Mouse (Mus musculus) heart, embryonic 14.5 days (tissue): ENCODE results near the gene Diras1. TPM values are rescaled to one million over a fixed set of nuclear protein-coding genes. Genes with fewer than 3 reads are reported as not detected.

Experiments used
- ATAC-seq: fragments of 200-750 bp; cut with Nextera tagmentation; 2 replicates; pipeline ENCODE4 v1.8.0; 2017; ENCODE audit warnings: low read depth, moderate TSS enrichment; ENCODE audit not compliant: insufficient number of reproducible peaks, insufficient read depth, low FRiP score
- H3K27ac ChIP-seq, 2 experiments: fragments of 200-500 bp in 1 of 2; fragments of 300-500 bp in 1 of 2; sonication (generic) in 1 of 2; replicated peaks in 1 of 2; 2 replicates each; pipeline ENCODE4 v1.5.1; 2012 to 2014; ENCODE audit warnings: low read depth in 2 of 2, low read length in 2 of 2, control low read depth in 1 of 2, mild to moderate bottlenecking in 1 of 2, mixed read lengths in 1 of 2; ENCODE audit not compliant: control insufficient read depth in 1 of 2, insufficient read depth in 1 of 2
- H3K27me3 ChIP-seq: fragments of 300-500 bp; sonication (generic); 2 replicates; pipeline ENCODE4 v1.6.1; 2014; ENCODE audit warnings: mild to moderate bottlenecking, low read length, control low read depth; ENCODE audit not compliant: control insufficient read depth, insufficient read depth
- H3K36me3 ChIP-seq: fragments of 300-500 bp; sonication (generic); 2 replicates; pipeline ENCODE4 v1.6.1; 2014; ENCODE audit warnings: mild to moderate bottlenecking, control low read depth, low read length, mixed read lengths; ENCODE audit not compliant: control insufficient read depth, insufficient read depth
- H3K4me1 ChIP-seq, 2 experiments: fragments of 200-500 bp in 1 of 2; fragments of 300-500 bp in 1 of 2; sonication (generic) in 1 of 2; 2 replicates each; pipeline ENCODE4 v1.6.1; 2012 to 2014; ENCODE audit warnings: low read length in 2 of 2, control low read depth in 1 of 2, mixed read lengths in 1 of 2; ENCODE audit not compliant: control insufficient read depth in 2 of 2, insufficient read depth in 2 of 2
- H3K4me2 ChIP-seq: fragments of 300-500 bp; sonication (generic); 2 replicates; pipeline ENCODE4 v1.6.1; 2014; ENCODE audit warnings: mild to moderate bottlenecking, low read length
- H3K4me3 ChIP-seq, 2 experiments: fragments of 200-500 bp in 1 of 2; fragments of 300-500 bp in 1 of 2; sonication (generic) in 1 of 2; 2 replicates each; pipeline ENCODE4 v1.5.1; 2012 to 2014; ENCODE audit warnings: low read length in 2 of 2, mild to moderate bottlenecking in 2 of 2, control low read depth in 1 of 2, low read depth in 1 of 2, moderate library complexity in 1 of 2; ENCODE audit not compliant: control insufficient read depth in 1 of 2, insufficient read depth in 1 of 2
- H3K9ac ChIP-seq: fragments of 300-500 bp; sonication (generic); 2 replicates; pipeline ENCODE4 v1.6.1; 2014; ENCODE audit warnings: mild to moderate bottlenecking, low read length
- H3K9me3 ChIP-seq: fragments of 300-500 bp; sonication (generic); 2 replicates; pipeline ENCODE4 v1.6.1; 2016; ENCODE audit warnings: low read length, control low read depth; ENCODE audit not compliant: control insufficient read depth
- WGBS: fragments of 180-500 bp; shearing (Covaris S2); extraction: QIAGEN DNeasy Blood & Tissue Kit; methylation state at CpG from one replicate; pipeline ENCODE4 v1.1.7; 2014; 5-methylcytosine and 5-hydroxymethylcytosine counted together
- polyA plus RNA-seq: library from polyadenylated mRNA; unstranded; fragments of >200 nt; fragmentation: Nextera tagmentation; extraction: Ambion mirVana; gene quantifications from 2 replicates; pipeline ENCODE4 v1.2.1, GENCODE M21; 2014

Gene Diras1
- polyA plus RNA-seq, 1 experiment from 2014 or later = not detected

GRCm38 (mm10) chr10:81028219-81028618 lies 2.8 kb upstream of the Diras1 start:
- Histone ChIP-seq H3K36me3 (peaks cover 29% of the 10 kb centered on the region), H3K4me2 (no peak overlapping the region), H3K4me1 (peaks cover 4 to 12% of the 10 kb centered on the region in 2 experiments; a peak in 3 of 4 replicates), H3K4me3 (no peak overlapping the region), H3K27me3 (peaks cover 28% of the 10 kb centered on the region), H3K9ac (no peak overlapping the region), H3K9me3 (no peaks in the 10 kb centered on the region), H3K27ac (no peak overlapping the region)
- no peak for ATAC-seq

- WGBS = 38% methylated on average over 4 of the region's 4 CpGs
- Histone ChIP-seq H3K4me3 (no peak overlapping the region), H3K4me1 (peaks cover 4 to 12% of the 10 kb centered on the region in 2 experiments; a peak in 3 of 4 replicates), H3K9me3 (no peaks in the 10 kb centered on the region), H3K4me2 (no peak overlapping the region), H3K36me3 (peaks cover 20% of the 10 kb centered on the region), H3K9ac (no peak overlapping the region; the same call in 1 of the 2 replicates), H3K27me3 (peaks cover 34% of the 10 kb centered on the region), H3K27ac (no peak overlapping the region; a peak in 1 of 4 replicates)
- ATAC-seq = no peak
These were observed 1.9 kb upstream of the Diras1 start for GRCm38 (mm10) chr10:81027331-81027730.

GRCm38 (mm10) chr10:81026857-81027256 lies 1.4 kb upstream of the Diras1 start:
- H3K4me2 ChIP-seq = no peak overlapping the region
- WGBS = 90% methylated on average over 5 of the region's 5 CpGs
- no peaks in the 10 kb centered on the region for H3K9me3 ChIP-seq
- H3K9ac ChIP-seq = no peak overlapping the region
- H3K27ac ChIP-seq = no peak overlapping the region; a peak in 1 of 4 replicates
- H3K36me3 ChIP-seq = peaks cover 16% of the 10 kb centered on the region
- ATAC-seq = no peak
- no peak overlapping the region for H3K4me3 ChIP-seq
- H3K4me1 ChIP-seq = peaks cover 4 to 12% of the 10 kb centered on the region in 2 experiments; a peak in 3 of 4 replicates
- H3K27me3 ChIP-seq = peaks cover 39% of the 10 kb centered on the region

GRCm38 (mm10) chr10:81025047-81025621 lies 328 bp downstream of the Diras1 start:
- WGBS = under 1% methylated on average over 36 of the region's 43 CpGs
- Histone ChIP-seq H3K36me3 (0 out of 2 replicates have a peak, but pooled peaks cover under 1% of the 10 kb centered on the region), H3K4me3 (peak overlapping the region in 1 of 2 experiments; percentile 16; a peak in 1 of 4 replicates), H3K9ac (no peak overlapping the region), H3K27me3 (peaks cover 45% of the 10 kb centered on the region), H3K9me3 (no peaks in the 10 kb centered on the region), H3K4me1 (peaks cover 4 to 12% of the 10 kb centered on the region in 2 experiments; a peak in 3 of 4 replicates), H3K27ac (no peak overlapping the region), H3K4me2 (peak overlapping the region; percentile 49)
- no peak for ATAC-seq

- no peak for ATAC-seq
- H3K4me3 ChIP-seq = no peak overlapping the region
- no peaks in the 10 kb centered on the region for H3K36me3 ChIP-seq
- H3K27ac ChIP-seq = no peak overlapping the region
- WGBS = 63% methylated on average over 5 of the region's 5 CpGs
- no peak overlapping the region for H3K4me2 ChIP-seq
- no peaks in the 10 kb centered on the region for H3K9me3 ChIP-seq
- H3K27me3 ChIP-seq = peaks cover 45% of the 10 kb centered on the region
- H3K9ac ChIP-seq = no peak overlapping the region
- H3K4me1 ChIP-seq = peaks cover 4 to 12% of the 10 kb centered on the region in 2 experiments; a peak in 3 of 4 replicates
These were observed 1.0 kb downstream of the Diras1 start for GRCm38 (mm10) chr10:81024346-81024937.

GRCm38 (mm10) chr10:81022744-81023143 lies 2.7 kb downstream of the Diras1 start:
- H3K36me3 ChIP-seq = no peaks in the 10 kb centered on the region
- H3K27me3 ChIP-seq = peaks cover 45% of the 10 kb centered on the region
- peaks cover 4 to 12% of the 10 kb centered on the region in 2 experiments; a peak in 3 of 4 replicates for H3K4me1 ChIP-seq
- ATAC-seq = no peak
- 59% methylated on average over 8 of the region's 8 CpGs for WGBS
- H3K9me3 ChIP-seq = no peaks in the 10 kb centered on the region
- no peak overlapping the region for H3K4me3 ChIP-seq
- H3K4me2 ChIP-seq = no peak overlapping the region
- no peak overlapping the region for H3K27ac ChIP-seq
- H3K9ac ChIP-seq = no peak overlapping the region

- peaks cover 45% of the 10 kb centered on the region for H3K27me3 ChIP-seq
- no peaks in the 10 kb centered on the region for H3K36me3 ChIP-seq
- no peak overlapping the region for H3K27ac ChIP-seq
- ATAC-seq = no peak
- no peaks in the 10 kb centered on the region for H3K9me3 ChIP-seq
- no peak overlapping the region for H3K4me2 ChIP-seq
- 9% methylated on average over 23 of the region's 26 CpGs for WGBS
- H3K4me3 ChIP-seq = no peak overlapping the region
- peaks cover 0 to 4% of the 10 kb centered on the region in 2 experiments; a peak in 1 of 4 replicates for H3K4me1 ChIP-seq
- no peak overlapping the region for H3K9ac ChIP-seq
These were observed 3.8 kb downstream of the Diras1 start for GRCm38 (mm10) chr10:81021547-81022110.
